Mouse (Mus musculus) intestine, embryonic 15.5 days (tissue): ENCODE data around the gene Klhl18. TPM values are rescaled to one million over a fixed set of nuclear protein-coding genes. Genes with fewer than 3 reads are reported as not detected.

Experiments
- ATAC-seq: fragments of 200-750 bp; cut with Nextera tagmentation; 2 replicates; pipeline ENCODE4 v1.8.0; 2017; ENCODE audit warnings: moderate TSS enrichment, moderate library complexity
- H3K27ac ChIP-seq: fragments of 300-500 bp; sonication (generic); 2 replicates; pipeline ENCODE4 v1.5.1; 2015; ENCODE audit warnings: mild to moderate bottlenecking, inconsistent platforms
- H3K27me3 ChIP-seq: fragments of 300-500 bp; sonication (generic); replicated peaks from 2 replicates; pipeline ENCODE4 v1.6.1; 2015; ENCODE audit warnings: inconsistent platforms
- H3K36me3 ChIP-seq: fragments of 300-500 bp; sonication (generic); 2 replicates; pipeline ENCODE4 v1.6.1; 2015; ENCODE audit warnings: inconsistent platforms
- H3K4me1 ChIP-seq: fragments of 300-500 bp; sonication (generic); replicated peaks from 2 replicates; pipeline ENCODE4 v1.6.1; 2015; ENCODE audit warnings: inconsistent platforms
- H3K4me2 ChIP-seq: fragments of 300-500 bp; sonication (generic); replicated peaks from 2 replicates; pipeline ENCODE4 v1.6.1; 2015; ENCODE audit warnings: mild to moderate bottlenecking, inconsistent platforms
- H3K4me3 ChIP-seq: fragments of 300-500 bp; sonication (generic); replicated peaks from 2 replicates; pipeline ENCODE4 v1.5.1; 2015; ENCODE audit warnings: inconsistent platforms
- H3K9ac ChIP-seq: fragments of 300-500 bp; sonication (generic); 2 replicates; pipeline ENCODE4 v1.6.1; 2015; ENCODE audit warnings: inconsistent platforms
- H3K9me3 ChIP-seq: fragments of 300-500 bp; sonication (generic); 2 replicates; pipeline ENCODE4 v1.6.1; 2016; ENCODE audit warnings: inconsistent platforms
- WGBS: fragments of 180-500 bp; shearing (Covaris S2); methylation state at CpG from one replicate; pipeline ENCODE4 v1.1.7; 2015; 5-methylcytosine and 5-hydroxymethylcytosine counted together
- polyA plus RNA-seq: library from polyadenylated mRNA; unstranded; fragments of >200 nt; fragmentation: Nextera tagmentation; extraction: Ambion mirVana; gene quantifications from 2 replicates; pipeline ENCODE4 v1.2.1, GENCODE M21; 2015

Gene Klhl18
- polyA plus RNA-seq, 1 experiment from 2014 or later, result 7.2 TPM

GRCm38 (mm10) chr9:110459145-110459727 lies 17.3 kb downstream of the Klhl18 start:
- H3K36me3 ChIP-seq, result no peaks in the 10 kb centered on the region
- no peaks in the 10 kb centered on the region for H3K27me3 ChIP-seq
- 0 out of 2 replicates have a peak overlapping the region, but pooled peaks have one; percentile 40 for H3K27ac ChIP-seq
- H3K4me2 ChIP-seq, result no peak overlapping the region
- 38% methylated on average over 2 of the region's 2 CpGs for WGBS
- H3K4me3 ChIP-seq, result no peak overlapping the region
- peak; percentile 52 for ATAC-seq
- 0 out of 2 replicates have a peak, but pooled peaks cover 8% of the 10 kb centered on the region for H3K4me1 ChIP-seq
- no peak overlapping the region for H3K9ac ChIP-seq
- no peaks in the 10 kb centered on the region for H3K9me3 ChIP-seq

GRCm38 (mm10) chr9:110457926-110458325 lies 18.6 kb downstream of the Klhl18 start:
- no peak for ATAC-seq
- Histone ChIP-seq H3K36me3 (no peaks in the 10 kb centered on the region), H3K27ac (no peak overlapping the region), H3K4me1 (0 out of 2 replicates have a peak, but pooled peaks cover 8% of the 10 kb centered on the region), H3K27me3 (no peaks in the 10 kb centered on the region), H3K9ac (no peak overlapping the region), H3K4me3 (no peak overlapping the region), H3K4me2 (no peak overlapping the region), H3K9me3 (no peaks in the 10 kb centered on the region)
- WGBS, result 89% methylated on average over 3 of the region's 3 CpGs

- WGBS, result 69% methylated on average over 3 of the region's 3 CpGs
Measured at GRCm38 (mm10) chr9:110452523-110452922, 24.0 kb downstream of the Klhl18 start.

GRCm38 (mm10) chr9:110448857-110449617 lies 27.5 kb downstream of the Klhl18 start:
- no peak overlapping the region for H3K4me2 ChIP-seq
- H3K4me3 ChIP-seq, result no peak overlapping the region
- 24% methylated on average over 11 of the region's 11 CpGs for WGBS
- ATAC-seq, result peak; percentile 82
- H3K9me3 ChIP-seq, result no peaks in the 10 kb centered on the region
- H3K9ac ChIP-seq, result no peak overlapping the region
- H3K4me1 ChIP-seq, result no peaks in the 10 kb centered on the region
- no peaks in the 10 kb centered on the region for H3K27me3 ChIP-seq
- no peak overlapping the region for H3K27ac ChIP-seq
- H3K36me3 ChIP-seq, result no peaks in the 10 kb centered on the region

More at GRCm38 (mm10) chr9:110452523-110452922, 24.0 kb downstream of the Klhl18 start:
- no peaks in the 10 kb centered on the region for H3K9me3 ChIP-seq
- H3K4me1 ChIP-seq, result 0 out of 2 replicates have a peak, but pooled peaks cover 2% of the 10 kb centered on the region
- no peak overlapping the region for H3K4me2 ChIP-seq
- no peak overlapping the region for H3K9ac ChIP-seq
- H3K4me3 ChIP-seq, result no peak overlapping the region
- ATAC-seq, result no peak
- H3K27me3 ChIP-seq, result no peaks in the 10 kb centered on the region
- no peak overlapping the region for H3K27ac ChIP-seq
- no peaks in the 10 kb centered on the region for H3K36me3 ChIP-seq

- no peaks in the 10 kb centered on the region for H3K9me3 ChIP-seq
- no peak overlapping the region for H3K27ac ChIP-seq
- no peaks in the 10 kb centered on the region for H3K4me1 ChIP-seq
- no peaks in the 10 kb centered on the region for H3K36me3 ChIP-seq
- WGBS, result 77% methylated on average over 15 of the region's 15 CpGs
- H3K9ac ChIP-seq, result no peak overlapping the region
- no peak for ATAC-seq
- H3K4me3 ChIP-seq, result no peak overlapping the region
- H3K4me2 ChIP-seq, result no peak overlapping the region
- no peaks in the 10 kb centered on the region for H3K27me3 ChIP-seq
Measured at GRCm38 (mm10) chr9:110448356-110448755, 28.1 kb downstream of the Klhl18 start.

- Histone ChIP-seq H3K27ac (no peak overlapping the region), H3K4me2 (no peak overlapping the region), H3K4me1 (no peaks in the 10 kb centered on the region), H3K36me3 (no peaks in the 10 kb centered on the region), H3K4me3 (no peak overlapping the region), H3K27me3 (no peaks in the 10 kb centered on the region), H3K9me3 (no peaks in the 10 kb centered on the region), H3K9ac (no peak overlapping the region)
- no peak for ATAC-seq
- WGBS, result 86% methylated on average over 6 of the region's 6 CpGs
Measured at GRCm38 (mm10) chr9:110440559-110440958, 35.9 kb downstream of the Klhl18 start.

- Histone ChIP-seq H3K4me2 (no peak overlapping the region), H3K4me1 (no peaks in the 10 kb centered on the region), H3K4me3 (no peak overlapping the region), H3K36me3 (no peaks in the 10 kb centered on the region), H3K27me3 (no peaks in the 10 kb centered on the region), H3K9ac (no peak overlapping the region), H3K9me3 (no peaks in the 10 kb centered on the region), H3K27ac (no peak overlapping the region)
- ATAC-seq, result no peak
- 79% methylated on average over 2 of the region's 5 CpGs for WGBS
Measured at GRCm38 (mm10) chr9:110440049-110440448, 36.4 kb downstream of the Klhl18 start.

GRCm38 (mm10) chr9:110436041-110436440 lies 40.5 kb downstream of the Klhl18 start:
- 93% methylated on average over 11 of the region's 11 CpGs for WGBS
- Histone ChIP-seq H3K4me3 (no peak overlapping the region), H3K4me2 (no peak overlapping the region), H3K9me3 (no peaks in the 10 kb centered on the region), H3K9ac (no peak overlapping the region), H3K4me1 (no peaks in the 10 kb centered on the region), H3K27me3 (no peaks in the 10 kb centered on the region), H3K36me3 (no peaks in the 10 kb centered on the region), H3K27ac (no peak overlapping the region)
- no peak for ATAC-seq

- ATAC-seq, result no peak
- WGBS, result 92% methylated on average over 2 of the region's 2 CpGs
- Histone ChIP-seq H3K27me3 (no peaks in the 10 kb centered on the region), H3K4me3 (no peak overlapping the region), H3K9ac (no peak overlapping the region), H3K36me3 (peaks cover 9% of the 10 kb centered on the region), H3K4me2 (no peak overlapping the region), H3K9me3 (no peaks in the 10 kb centered on the region), H3K4me1 (no peaks in the 10 kb centered on the region), H3K27ac (no peak overlapping the region)
Measured at GRCm38 (mm10) chr9:110433045-110433444, 43.4 kb downstream of the Klhl18 start.

GRCm38 (mm10) chr9:110431241-110431640 lies 45.3 kb downstream of the Klhl18 start:
- no peak for ATAC-seq
- 77% methylated on average over 8 of the region's 8 CpGs for WGBS
- Histone ChIP-seq H3K27ac (no peak overlapping the region), H3K9ac (no peak overlapping the region), H3K4me1 (no peaks in the 10 kb centered on the region), H3K4me3 (no peak overlapping the region), H3K27me3 (no peaks in the 10 kb centered on the region), H3K36me3 (peaks cover 9% of the 10 kb centered on the region), H3K4me2 (no peak overlapping the region), H3K9me3 (no peaks in the 10 kb centered on the region)

- Histone ChIP-seq H3K4me1 (no peaks in the 10 kb centered on the region), H3K27me3 (no peaks in the 10 kb centered on the region), H3K9ac (no peak within 1 kb of the TSS), H3K9me3 (no peaks in the 10 kb centered on the region), H3K4me3 (no peak within 1 kb of the TSS), H3K4me2 (no peak within 1 kb of the TSS), H3K36me3 (no peaks in the 10 kb centered on the region), H3K27ac (no peak within 1 kb of the TSS)
- 87% methylated on average over 12 of the region's 12 CpGs for whole genome bisulfite sequencing
- no peak for ATAC-seq
Measured at GRCm38 (mm10) chr9:110419511-110420112, 56.9 kb downstream of the Klhl18 start, which contains the start of gene Ngp. Gene Ngp, plus strand, starts transcription at chr9:110419747.

- H3K9me3 ChIP-seq, result no peaks in the 10 kb centered on the region
- H3K4me1 ChIP-seq, result no peaks in the 10 kb centered on the region
- H3K27ac ChIP-seq, result no peak overlapping the region
- no peak for ATAC-seq
- H3K4me3 ChIP-seq, result no peak overlapping the region
- no peak overlapping the region for H3K4me2 ChIP-seq
- no peaks in the 10 kb centered on the region for H3K27me3 ChIP-seq
- 55% methylated on average over 9 of the region's 9 CpGs for WGBS
- H3K9ac ChIP-seq, result no peak overlapping the region
- H3K36me3 ChIP-seq, result no peaks in the 10 kb centered on the region
Measured at GRCm38 (mm10) chr9:110413785-110414184, 62.7 kb downstream of the Klhl18 start.
